Mouse (Mus musculus) C2C12 (cell line): ENCODE data around the gene Pou4f1. TPM values are rescaled to one million over a fixed set of nuclear protein-coding genes. Genes with fewer than 3 reads are reported as not detected.
"Not testable (repeated sequence)": the region's sequence is repeated elsewhere in the genome, so short reads cannot be mapped to it uniquely, and the experiment has no call there.

Experiments
- H3K27me3 ChIP-seq: one replicate; pipeline ENCODE4 v1.6.1; 2011; ENCODE audit not compliant: control insufficient read depth, insufficient read depth, insufficient read length
- H3K36me3 ChIP-seq: one replicate; pipeline ENCODE4 v1.6.1; 2011; ENCODE audit not compliant: control insufficient read depth, insufficient read depth
- H3K4me3 ChIP-seq: one replicate; pipeline ENCODE4 v1.5.1; 2011; ENCODE audit warnings: mild to moderate bottlenecking, control low read depth; ENCODE audit not compliant: poor library complexity, insufficient read depth, severe bottlenecking
- H3K79me2 ChIP-seq: one replicate; pipeline ENCODE4 v1.6.1; 2011; ENCODE audit not compliant: control insufficient read depth, insufficient read depth
- H3K79me3 ChIP-seq: one replicate; pipeline ENCODE4 v1.6.1; 2011; ENCODE audit warnings: low read depth, control low read depth
- H3ac ChIP-seq: one replicate; pipeline ENCODE3; 2011; ENCODE audit warnings: low read depth; ENCODE audit not compliant: control insufficient read depth, insufficient read length
- CEBPB ChIP-seq: IDR thresholded peaks from one replicate; pipeline ENCODE4 v1.6.1; 2011; ENCODE audit warnings: low read depth, mild to moderate bottlenecking, control low read depth, moderate library complexity
- CTCF ChIP-seq: IDR thresholded peaks from one replicate; pipeline ENCODE4 v1.5.1; 2011; ENCODE audit not compliant: control insufficient read depth, insufficient read depth, insufficient read length
- FOSL1 ChIP-seq: IDR thresholded peaks from one replicate; pipeline ENCODE4 v1.8.0; 2011; ENCODE audit warnings: mild to moderate bottlenecking, low read length; ENCODE audit not compliant: poor library complexity, insufficient read depth, severe bottlenecking
- MAX ChIP-seq: IDR thresholded peaks from one replicate; pipeline ENCODE4 v1.6.1; 2011; ENCODE audit warnings: mild to moderate bottlenecking, control low read depth
- MYOD1 ChIP-seq: IDR thresholded peaks from one replicate; pipeline ENCODE4 v1.6.1; 2011; ENCODE audit warnings: low read depth; ENCODE audit not compliant: control insufficient read depth, insufficient read length
- MYOG ChIP-seq: IDR thresholded peaks from one replicate; pipeline ENCODE4 v1.6.1; 2011; ENCODE audit not compliant: control insufficient read depth, insufficient read length; ENCODE audit errors: extremely low read depth
- USF1 ChIP-seq: IDR thresholded peaks from one replicate; pipeline ENCODE4 v1.6.1; 2011; ENCODE audit warnings: low read depth, mild to moderate bottlenecking, control low read depth, moderate library complexity
- long read RNA-seq, 2 experiments: library from polyadenylated mRNA; unstranded; transcript quantifications; one replicate each; pipeline ENCODE4 v2.0.0; 2019 to 2020
- polyA plus RNA-seq: library from polyadenylated mRNA; unstranded; fragments of >200 nt; fragmentation: generic; extraction: Trizol; gene quantifications from one replicate; pipeline ENCODE4 v1.2.1, GENCODE M21; 2012; ENCODE audit warnings: missing spikeins

Pou4f1 gene
- polyA plus RNA-seq: 0.85 TPM
- long read RNA-seq, experiment 1, partial matches to known transcripts: 0 of 1 reads
- long read RNA-seq, experiment 1, other reads (novel, unspliced or antisense): 1 of 1 reads
- long read RNA-seq, experiment 2: 0 reads

- H3ac ChIP-seq: peak within 1 kb of the TSS; percentile 54
- TF ChIP-seq MYOD1 (peak; percentile 69), USF1 (no peak), MYOG (no peak), CTCF (no peak), FOSL1 (no peak), MAX (no peak)
- peak within 1 kb of the TSS; percentile 14 for H3K4me3 ChIP-seq
- H3K36me3 ChIP-seq: no peaks in the 10 kb centered on the region
- peaks cover 22% of the 10 kb centered on the region for H3K27me3 ChIP-seq
- no peaks in the 10 kb centered on the region for H3K79me2 ChIP-seq
- H3K79me3 ChIP-seq: no peaks in the 10 kb centered on the region
Measured at GRCm38 (mm10) chr14:104467966-104468622, at the start of gene Pou4f1. Pou4f1 (minus strand) TSS chr14:104467999.

- Histone ChIP-seq H3K27me3 (no peaks in the 10 kb centered on the region), H3ac (no peak overlapping the region), H3K4me3 (no peak overlapping the region), H3K79me3 (peaks cover 75% of the 10 kb centered on the region), H3K79me2 (peaks cover 78% of the 10 kb centered on the region), H3K36me3 (peaks cover 29% of the 10 kb centered on the region)
- TF ChIP-seq CEBPB (no peak), MAX (no peak), MYOG (no peak), MYOD1 (no peak), USF1 (no peak), CTCF (no peak), FOSL1 (no peak)
Measured at GRCm38 (mm10) chr14:104511664-104512063, 43.9 kb upstream of the Pou4f1 start.

DNA sequence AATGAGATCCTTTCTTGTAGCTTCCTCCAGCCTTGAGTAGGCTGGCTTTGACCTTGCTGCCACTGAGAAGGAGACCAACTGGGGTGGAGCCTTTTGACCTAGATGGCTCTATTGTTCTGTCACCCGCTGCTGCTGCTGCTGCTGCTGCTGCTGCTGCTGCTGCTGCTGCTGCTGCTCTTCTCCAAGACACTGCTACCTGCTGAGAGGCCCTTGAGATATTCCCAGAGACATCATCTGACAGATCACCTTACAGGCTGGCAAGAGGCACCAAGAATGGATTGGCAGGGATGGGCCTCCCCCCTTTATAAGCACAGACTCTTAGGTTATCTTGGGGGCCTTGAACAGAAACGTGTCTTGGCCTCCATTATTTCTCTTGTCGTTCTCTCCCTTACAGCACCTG lies 35.0 kb upstream of the Pou4f1 start:
- not testable (repeated sequence) for H3K79me2 ChIP-seq, H3ac ChIP-seq, H3K27me3 ChIP-seq, H3K4me3 ChIP-seq, H3K79me3 ChIP-seq
- H3K36me3 ChIP-seq: peaks cover 93% of the 10 kb centered on the region

GRCm38 (mm10) chr14:104479751-104480150 lies 12.0 kb upstream of the Pou4f1 start:
- Histone ChIP-seq H3K27me3 (no peaks in the 10 kb centered on the region), H3ac (no peak overlapping the region), H3K36me3 (peaks cover 34% of the 10 kb centered on the region), H3K4me3 (no peak overlapping the region), H3K79me2 (no peaks in the 10 kb centered on the region), H3K79me3 (no peaks in the 10 kb centered on the region)
- TF ChIP-seq CEBPB (no peak), MYOG (no peak), MAX (no peak), FOSL1 (no peak), CTCF (no peak), USF1 (no peak), MYOD1 (no peak)

- Histone ChIP-seq H3ac (no peak overlapping the region), H3K36me3 (peaks cover 34% of the 10 kb centered on the region), H3K79me2 (no peaks in the 10 kb centered on the region), H3K4me3 (no peak overlapping the region), H3K79me3 (no peaks in the 10 kb centered on the region), H3K27me3 (no peaks in the 10 kb centered on the region)
- TF ChIP-seq CEBPB: no peak
- no peak for TF ChIP-seq CTCF
- TF ChIP-seq MAX: no peak
- no peak for TF ChIP-seq MYOG
- no peak for TF ChIP-seq USF1
- no peak for TF ChIP-seq FOSL1
- TF ChIP-seq MYOD1: no peak
Measured at GRCm38 (mm10) chr14:104478593-104478992, 10.8 kb upstream of the Pou4f1 start.

DNA sequence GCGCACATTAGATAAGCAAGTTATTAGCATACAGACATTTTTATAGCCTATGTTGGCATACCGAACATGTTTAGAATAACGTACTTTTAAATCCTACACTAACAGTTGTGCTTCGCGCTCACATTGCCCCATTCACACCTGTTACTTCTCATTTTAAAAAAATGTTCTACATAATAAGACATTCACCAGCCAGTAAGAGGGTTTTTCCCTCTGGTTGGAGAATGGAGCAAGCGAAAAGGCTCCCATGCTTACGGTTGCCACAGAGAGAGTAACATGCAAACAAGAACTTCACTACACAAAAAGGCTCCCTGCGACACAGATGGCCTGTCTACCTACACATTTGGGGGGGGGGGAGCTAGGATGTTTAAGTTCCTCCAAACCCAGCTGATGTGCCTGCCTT lies 9.8 kb upstream of the Pou4f1 start:
- no peaks in the 10 kb centered on the region for H3K27me3 ChIP-seq
- H3ac ChIP-seq: no peak overlapping the region
- H3K4me3 ChIP-seq: no peak overlapping the region
- no peaks in the 10 kb centered on the region for H3K79me2 ChIP-seq
- TF ChIP-seq CTCF (no peak), USF1 (no peak), MAX (no peak), CEBPB (no peak), MYOG (no peak), FOSL1 (no peak), MYOD1 (no peak)
- H3K79me3 ChIP-seq: no peaks in the 10 kb centered on the region
- peaks cover 34% of the 10 kb centered on the region for H3K36me3 ChIP-seq
